Mouse (Mus musculus): ENCODE results near the gene Ppp1r1c. TPM values are rescaled to one million over a fixed set of nuclear protein-coding genes. Genes with fewer than 3 reads are reported as not detected.

The Ppp1r1c gene
- polyA plus RNA-seq, 1 experiment from 2014 or later: not detected

DNA sequence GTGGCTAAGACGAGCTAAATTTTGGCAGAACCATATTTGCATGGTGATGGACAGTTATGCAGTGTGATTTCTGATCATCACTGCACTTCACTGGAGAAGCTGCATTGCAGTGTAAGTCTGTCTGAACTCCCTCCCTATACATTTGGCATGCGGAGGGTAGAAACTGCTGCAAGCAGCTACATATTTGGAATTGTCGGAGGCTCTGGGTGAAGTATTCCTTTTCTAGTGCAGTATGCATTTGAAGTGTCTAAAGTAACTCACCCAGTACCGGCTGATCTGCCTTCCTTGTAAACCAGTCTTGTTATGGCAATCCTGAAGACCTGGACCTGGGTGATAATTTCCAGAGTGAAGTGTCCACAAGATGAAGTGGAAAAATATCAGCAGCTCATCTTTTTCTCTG, 25.9 kb upstream of the Ppp1r1c start:
- no peaks in the 10 kb centered on the region for H3K9me3 ChIP-seq (ENCODE audit: control insufficient read depth, low read length)
- no peak for ATAC-seq (ENCODE audit: insufficient number of reproducible peaks, insufficient read depth, low FRiP score, low read depth)
- H3K36me3 ChIP-seq (ENCODE audit: control insufficient read depth, insufficient read depth, low read length): no peaks in the 10 kb centered on the region

GRCm38 (mm10) chr2:79683258-79683657, 24.3 kb upstream of the Ppp1r1c start:
- Histone ChIP-seq H3K9me3 (ENCODE audit: control insufficient read depth, low read length) (no peaks in the 10 kb centered on the region), H3K9ac (ENCODE audit: low read length) (no peak overlapping the region), H3K4me1 (ENCODE audit: control insufficient read depth in 2 of 2, insufficient read depth in 2 of 2, low read length in 2 of 2) (no peaks in the 10 kb centered on the region), H3K4me2 (ENCODE audit: low read length) (no peak overlapping the region), H3K4me3 (ENCODE audit: control insufficient read depth in 1 of 2, insufficient read depth in 1 of 2, low read depth in 1 of 2, low read length in 2 of 2) (no peak overlapping the region), H3K36me3 (ENCODE audit: control insufficient read depth, insufficient read depth, low read length) (no peaks in the 10 kb centered on the region), H3K27me3 (ENCODE audit: control insufficient read depth, insufficient read depth, low read length) (no peaks in the 10 kb centered on the region), H3K27ac (replicated peaks in 1 of 2; ENCODE audit: control insufficient read depth in 1 of 2, insufficient read depth in 1 of 2, low read depth in 2 of 2, low read length in 2 of 2) (no peak overlapping the region)
- WGBS: 81% methylated on average over 4 of the region's 4 CpGs
- no peak for ATAC-seq (ENCODE audit: insufficient number of reproducible peaks, insufficient read depth, low FRiP score, low read depth)

More for the DNA sequence above, 25.9 kb upstream of the Ppp1r1c start:
- Histone ChIP-seq H3K4me3 (ENCODE audit: control insufficient read depth in 1 of 2, insufficient read depth in 1 of 2, low read depth in 1 of 2, low read length in 2 of 2) (no peak overlapping the region), H3K27me3 (ENCODE audit: control insufficient read depth, insufficient read depth, low read length) (no peaks in the 10 kb centered on the region), H3K27ac (replicated peaks in 1 of 2; ENCODE audit: control insufficient read depth in 1 of 2, insufficient read depth in 1 of 2, low read depth in 2 of 2, low read length in 2 of 2) (no peak overlapping the region), H3K4me2 (ENCODE audit: low read length) (no peak overlapping the region), H3K9ac (ENCODE audit: low read length) (no peak overlapping the region), H3K4me1 (ENCODE audit: control insufficient read depth in 2 of 2, insufficient read depth in 2 of 2, low read length in 2 of 2) (no peaks in the 10 kb centered on the region)
- 52% methylated on average over 4 of the region's 4 CpGs for WGBS

GRCm38 (mm10) chr2:79690838-79691237, 16.7 kb upstream of the Ppp1r1c start:
- 48% methylated on average over 3 of the region's 3 CpGs for WGBS
- H3K27me3 ChIP-seq (ENCODE audit: control insufficient read depth, insufficient read depth, low read length): no peaks in the 10 kb centered on the region
- ATAC-seq (ENCODE audit: insufficient number of reproducible peaks, insufficient read depth, low FRiP score, low read depth): no peak
- H3K9ac ChIP-seq (ENCODE audit: low read length): no peak overlapping the region
- H3K4me2 ChIP-seq (ENCODE audit: low read length): no peak overlapping the region
- H3K36me3 ChIP-seq (ENCODE audit: control insufficient read depth, insufficient read depth, low read length): no peaks in the 10 kb centered on the region
- no peak overlapping the region for H3K4me3 ChIP-seq (ENCODE audit: control insufficient read depth in 1 of 2, insufficient read depth in 1 of 2, low read depth in 1 of 2, low read length in 2 of 2)
- H3K27ac ChIP-seq (replicated peaks in 1 of 2; ENCODE audit: control insufficient read depth in 1 of 2, insufficient read depth in 1 of 2, low read depth in 2 of 2, low read length in 2 of 2): no peak overlapping the region
- no peaks in the 10 kb centered on the region for H3K9me3 ChIP-seq (ENCODE audit: control insufficient read depth, low read length)
- no peaks in the 10 kb centered on the region for H3K4me1 ChIP-seq (ENCODE audit: control insufficient read depth in 2 of 2, insufficient read depth in 2 of 2, low read length in 2 of 2)

- Histone ChIP-seq H3K36me3 (ENCODE audit: control insufficient read depth, insufficient read depth, low read length) (no peaks in the 10 kb centered on the region), H3K4me1 (ENCODE audit: control insufficient read depth in 2 of 2, insufficient read depth in 2 of 2, low read length in 2 of 2) (no peaks in the 10 kb centered on the region), H3K9ac (ENCODE audit: low read length) (no peak overlapping the region), H3K27me3 (ENCODE audit: control insufficient read depth, insufficient read depth, low read length) (no peaks in the 10 kb centered on the region), H3K4me2 (ENCODE audit: low read length) (no peak overlapping the region), H3K4me3 (ENCODE audit: control insufficient read depth in 1 of 2, insufficient read depth in 1 of 2, low read depth in 1 of 2, low read length in 2 of 2) (no peak overlapping the region), H3K27ac (replicated peaks in 1 of 2; ENCODE audit: control insufficient read depth in 1 of 2, insufficient read depth in 1 of 2, low read depth in 2 of 2, low read length in 2 of 2) (no peak overlapping the region), H3K9me3 (ENCODE audit: control insufficient read depth, low read length) (no peaks in the 10 kb centered on the region)
- no peak for ATAC-seq (ENCODE audit: insufficient number of reproducible peaks, insufficient read depth, low FRiP score, low read depth)
- 87% methylated on average over 4 of the region's 4 CpGs for WGBS
Measured at GRCm38 (mm10) chr2:79695190-79695589, 12.4 kb upstream of the Ppp1r1c start.

DNA sequence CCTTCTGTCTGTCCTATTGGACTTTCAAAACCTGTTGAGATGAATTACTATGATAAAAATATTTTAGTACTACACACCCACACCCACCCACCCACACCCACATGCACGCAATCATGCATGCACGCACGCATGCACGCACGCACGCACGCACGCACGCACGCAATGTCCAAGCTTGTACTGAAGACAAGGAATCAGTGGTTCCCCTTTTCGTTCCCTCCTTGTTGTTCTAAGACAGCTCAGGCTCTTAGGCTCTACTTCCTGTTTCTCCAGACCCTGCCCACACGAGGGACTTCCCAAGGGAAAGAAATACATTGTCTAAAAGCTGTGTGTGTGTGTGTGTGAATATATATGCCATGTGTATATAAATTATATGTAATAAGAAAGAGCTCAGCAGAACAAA, 11.6 kb upstream of the Ppp1r1c start:
- Histone ChIP-seq H3K4me3 (ENCODE audit: control insufficient read depth in 1 of 2, insufficient read depth in 1 of 2, low read depth in 1 of 2, low read length in 2 of 2) (no peak overlapping the region), H3K4me2 (ENCODE audit: low read length) (no peak overlapping the region), H3K27me3 (ENCODE audit: control insufficient read depth, insufficient read depth, low read length) (no peaks in the 10 kb centered on the region), H3K9ac (ENCODE audit: low read length) (no peak overlapping the region), H3K36me3 (ENCODE audit: control insufficient read depth, insufficient read depth, low read length) (no peaks in the 10 kb centered on the region), H3K27ac (replicated peaks in 1 of 2; ENCODE audit: control insufficient read depth in 1 of 2, insufficient read depth in 1 of 2, low read depth in 2 of 2, low read length in 2 of 2) (no peak overlapping the region), H3K9me3 (ENCODE audit: control insufficient read depth, low read length) (no peaks in the 10 kb centered on the region), H3K4me1 (ENCODE audit: control insufficient read depth in 2 of 2, insufficient read depth in 2 of 2, low read length in 2 of 2) (no peaks in the 10 kb centered on the region)
- no peak for ATAC-seq (ENCODE audit: insufficient number of reproducible peaks, insufficient read depth, low FRiP score, low read depth)
- WGBS: 81% methylated on average over 12 of the region's 12 CpGs

- Histone ChIP-seq H3K9me3 (ENCODE audit: control insufficient read depth, low read length) (no peaks in the 10 kb centered on the region), H3K9ac (ENCODE audit: low read length) (no peak overlapping the region), H3K4me1 (ENCODE audit: control insufficient read depth in 2 of 2, insufficient read depth in 2 of 2, low read length in 2 of 2) (no peaks in the 10 kb centered on the region), H3K36me3 (ENCODE audit: control insufficient read depth, insufficient read depth, low read length) (no peaks in the 10 kb centered on the region), H3K4me3 (ENCODE audit: control insufficient read depth in 1 of 2, insufficient read depth in 1 of 2, low read depth in 1 of 2, low read length in 2 of 2) (no peak overlapping the region), H3K4me2 (ENCODE audit: low read length) (no peak overlapping the region), H3K27me3 (ENCODE audit: control insufficient read depth, insufficient read depth, low read length) (no peaks in the 10 kb centered on the region), H3K27ac (replicated peaks in 1 of 2; ENCODE audit: control insufficient read depth in 1 of 2, insufficient read depth in 1 of 2, low read depth in 2 of 2, low read length in 2 of 2) (no peak overlapping the region)
- no peak for ATAC-seq (ENCODE audit: insufficient number of reproducible peaks, insufficient read depth, low FRiP score, low read depth)
- 80% methylated on average over 10 of the region's 10 CpGs for WGBS
Measured at GRCm38 (mm10) chr2:79696478-79697230, 10.9 kb upstream of the Ppp1r1c start.

GRCm38 (mm10) chr2:79698166-79698565, 9.4 kb upstream of the Ppp1r1c start:
- Histone ChIP-seq H3K9me3 (ENCODE audit: control insufficient read depth, low read length) (no peaks in the 10 kb centered on the region), H3K27ac (replicated peaks in 1 of 2; ENCODE audit: control insufficient read depth in 1 of 2, insufficient read depth in 1 of 2, low read depth in 2 of 2, low read length in 2 of 2) (no peak overlapping the region), H3K4me2 (ENCODE audit: low read length) (no peak overlapping the region), H3K4me3 (ENCODE audit: control insufficient read depth in 1 of 2, insufficient read depth in 1 of 2, low read depth in 1 of 2, low read length in 2 of 2) (no peak overlapping the region), H3K4me1 (ENCODE audit: control insufficient read depth in 2 of 2, insufficient read depth in 2 of 2, low read length in 2 of 2) (no peaks in the 10 kb centered on the region), H3K9ac (ENCODE audit: low read length) (no peak overlapping the region), H3K36me3 (ENCODE audit: control insufficient read depth, insufficient read depth, low read length) (no peaks in the 10 kb centered on the region), H3K27me3 (ENCODE audit: control insufficient read depth, insufficient read depth, low read length) (no peaks in the 10 kb centered on the region)
- ATAC-seq (ENCODE audit: insufficient number of reproducible peaks, insufficient read depth, low FRiP score, low read depth): no peak
- WGBS: 23% methylated on average over 2 of the region's 2 CpGs

DNA sequence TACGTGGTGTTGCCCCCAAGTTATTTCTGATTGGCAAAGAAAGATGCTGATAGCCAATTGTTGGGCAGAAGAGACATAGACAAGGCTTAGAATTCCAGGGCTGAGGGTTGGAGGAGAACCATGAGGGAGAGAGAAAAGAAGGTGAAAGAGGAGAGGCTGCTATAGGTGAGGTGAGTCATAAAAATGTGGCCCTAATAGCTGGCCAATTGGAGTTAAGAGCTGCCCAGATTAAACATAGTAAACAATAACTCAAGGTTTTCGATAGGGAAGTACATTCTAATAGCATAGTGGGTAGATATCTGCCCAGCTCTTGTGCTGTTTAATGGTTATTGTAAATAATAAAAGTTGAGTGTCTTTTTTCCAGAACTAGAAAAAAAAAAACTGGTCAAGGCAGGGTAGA, 2.8 kb upstream of the Ppp1r1c start:
- 77% methylated on average over 2 of the region's 2 CpGs for WGBS
- H3K4me1 ChIP-seq (ENCODE audit: control insufficient read depth in 2 of 2, insufficient read depth in 2 of 2, low read length in 2 of 2): peaks cover 0 to 10% of the 10 kb centered on the region in 2 experiments; a peak in 1 of 4 replicates
- H3K9me3 ChIP-seq (ENCODE audit: control insufficient read depth, low read length): no peaks in the 10 kb centered on the region
- ATAC-seq (ENCODE audit: insufficient number of reproducible peaks, insufficient read depth, low FRiP score, low read depth): no peak
- no peak overlapping the region for H3K4me2 ChIP-seq (ENCODE audit: low read length)
- H3K27ac ChIP-seq (replicated peaks in 1 of 2; ENCODE audit: control insufficient read depth in 1 of 2, insufficient read depth in 1 of 2, low read depth in 2 of 2, low read length in 2 of 2): no peak overlapping the region
- H3K27me3 ChIP-seq (ENCODE audit: control insufficient read depth, insufficient read depth, low read length): no peaks in the 10 kb centered on the region
- no peak overlapping the region for H3K9ac ChIP-seq (ENCODE audit: low read length)
- H3K36me3 ChIP-seq (ENCODE audit: control insufficient read depth, insufficient read depth, low read length): no peaks in the 10 kb centered on the region
- H3K4me3 ChIP-seq (ENCODE audit: control insufficient read depth in 1 of 2, insufficient read depth in 1 of 2, low read depth in 1 of 2, low read length in 2 of 2): no peak overlapping the region
